7 mouse cellular contexts compared by ENCODE assay signal in the genomic region with DNA sequence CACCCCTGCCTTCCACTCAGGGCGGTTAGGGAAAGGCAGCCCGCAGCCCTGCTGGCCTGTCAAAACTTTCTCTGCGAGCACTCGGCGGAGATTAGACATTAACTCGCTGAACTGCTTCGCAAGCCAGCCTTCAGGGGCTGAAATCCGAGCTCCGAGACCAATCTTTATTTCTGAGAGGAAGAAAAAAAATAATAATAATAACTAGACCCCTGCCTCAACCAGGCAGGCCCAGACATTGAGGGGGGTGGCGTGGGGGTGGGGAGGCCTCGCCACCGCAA. TPM values are rescaled to one million over a fixed set of nuclear protein-coding genes. Genes with fewer than 3 reads are reported as not detected.
DNase-seq lines count a peak whose midpoint lies in the region; ATAC-seq and TF ChIP-seq lines count a peak whose summit lies in the region.

No protein-coding gene starts in this region.

- ATAC-seq in forebrain, embryonic 12.5 days (ENCODE audit: low FRiP score), result no peak
- peak; percentile 45 for ATAC-seq in kidney, postnatal 0 days (replicated peaks; ENCODE audit: low FRiP score, low read depth)
- ATAC-seq in megakaryocyte progenitor cell, adult 5-6 weeks (replicated peaks; ENCODE audit: poor library complexity), result 0 out of 2 replicates have a peak, but pooled peaks have one; percentile 12
- no peak for ATAC-seq in granulocyte monocyte progenitor cell, adult 5-6 weeks (replicated peaks; ENCODE audit: poor library complexity, severe bottlenecking)

- no peaks in the 10 kb centered on the region for H3K9me3 ChIP-seq in CH12.LX (replicated peaks; ENCODE audit: low read length)
- H3K9me3 ChIP-seq in forebrain, embryonic 12.5 days, result no peaks in the 10 kb centered on the region
- no peaks in the 10 kb centered on the region for H3K9me3 ChIP-seq in kidney, postnatal 0 days (replicated peaks; ENCODE audit: low read length)

- peak overlapping the region; percentile 79 for H3K9ac ChIP-seq in CH12.LX (ENCODE audit: insufficient read depth, low read depth)
- H3K9ac ChIP-seq in forebrain, embryonic 12.5 days, result peak overlapping the region; percentile 100
- H3K9ac ChIP-seq in kidney, postnatal 0 days (ENCODE audit: low read depth, low read length), result peak overlapping the region; percentile 98

- no peak for TF ChIP-seq CTCF in CH12.LX (conservative IDR thresholded peaks at IDR 0.05 in 1 of 2, IDR thresholded peaks at IDR 0.05 in 1 of 2; ENCODE audit: low read depth in 2 of 2, low read length in 2 of 2)
- TF ChIP-seq CTCF in kidney, postnatal 0 days (IDR thresholded peaks at IDR 0.05; ENCODE audit: low read depth), result no peak

- TF ChIP-seq POLR2A in CH12.LX (IDR thresholded peaks at IDR 0.05; ENCODE audit: low read depth, low read length), result no peak

- no peaks in the 10 kb centered on the region for H3K79me2 ChIP-seq in CH12.LX (replicated peaks; ENCODE audit: control insufficient read depth, extremely low read depth, insufficient read depth, poor library complexity, severe bottlenecking)

- under 1% methylated on average over 12 of the region's 12 CpGs for WGBS in forebrain, embryonic 12.5 days
- WGBS in kidney, postnatal 0 days, result under 1% methylated on average over 12 of the region's 12 CpGs

- no peak for TF ChIP-seq RAD21 in CH12.LX (IDR thresholded peaks at IDR 0.05; ENCODE audit: low read depth, low read length)

- dilution Hi-C loops in CH12.LX (cut with MboI; ENCODE audit: extremely low pct_ligation_motif_present, extremely low pct_unique_long_range_greater_than_20kb, low sequenced_read_pairs), result no loop called here

- H3K4me2 ChIP-seq in CH12.LX (ENCODE audit: insufficient read depth, low read depth, poor library complexity, severe bottlenecking), result peak overlapping the region; percentile 99
- H3K4me2 ChIP-seq in forebrain, embryonic 12.5 days, result peak overlapping the region; percentile 88
- peak overlapping the region; percentile 92 for H3K4me2 ChIP-seq in kidney, postnatal 0 days (ENCODE audit: low read length)

- peaks cover 11 to 50% of the 10 kb centered on the region in 2 experiments; a peak in 3 of 4 replicates for H3K4me1 ChIP-seq in CH12.LX (ENCODE audit: control insufficient read depth in 1 of 2, insufficient read depth in 2 of 2)
- H3K4me1 ChIP-seq in forebrain, embryonic 12.5 days, result peaks cover 55% of the 10 kb centered on the region
- peaks cover 19% of the 10 kb centered on the region for H3K4me1 ChIP-seq in kidney, postnatal 0 days (replicated peaks; ENCODE audit: insufficient read depth, low read length)

- DNase-seq in B cell, adult 2 months, result peak; percentile 15 to 19
- DNase-seq in CH12.LX (ENCODE audit: extremely low read depth), result no peak
- peak; percentile 75 for DNase-seq in kidney, postnatal 0 days (ENCODE audit: low spot score)
- DNase-seq in frontal cortex, postnatal 36 days (ENCODE audit: low spot score in 2 of 2), result no peak

- TF ChIP-seq EP300 in CH12.LX (IDR thresholded peaks at IDR 0.05; ENCODE audit: low read length), result no peak

- H3K27me3 ChIP-seq in CH12.LX (replicated peaks), result no peaks in the 10 kb centered on the region
- no peaks in the 10 kb centered on the region for H3K27me3 ChIP-seq in forebrain, embryonic 12.5 days
- H3K27me3 ChIP-seq in kidney, postnatal 0 days (ENCODE audit: insufficient read depth, low read length), result no peaks in the 10 kb centered on the region

- no peak overlapping the region for H3K27ac ChIP-seq in CH12.LX (ENCODE audit: insufficient read depth, low read depth)
- H3K27ac ChIP-seq in forebrain, embryonic 12.5 days, result peak overlapping the region; percentile 99
- H3K27ac ChIP-seq in kidney, postnatal 0 days, result peak overlapping the region; percentile 99

- in situ Hi-C loops in CH12.LX (cut with MboI; ENCODE audit: low pct_ligation_motif_present, low pct_unique_long_range_greater_than_20kb, low sequenced_read_pairs), result no loop called here

- H3K36me3 ChIP-seq in CH12.LX (replicated peaks in 1 of 2; ENCODE audit: control insufficient read depth in 1 of 2, insufficient read depth in 1 of 2, low read length in 1 of 2), result no peaks in the 10 kb centered on the region
- 0 out of 2 replicates have a peak, but pooled peaks cover 3% of the 10 kb centered on the region for H3K36me3 ChIP-seq in forebrain, embryonic 12.5 days (replicated peaks)
- no peaks in the 10 kb centered on the region for H3K36me3 ChIP-seq in kidney, postnatal 0 days (ENCODE audit: insufficient read depth, low read length)

- H3K4me3 ChIP-seq in CH12.LX (replicated peaks in 1 of 3; ENCODE audit: low read depth in 2 of 3, low read length in 2 of 3, poor library complexity in 1 of 3), result peak overlapping the region in 2 of 3 experiments; percentile 73 to 77
- peak overlapping the region; percentile 97 for H3K4me3 ChIP-seq in forebrain, embryonic 12.5 days (replicated peaks)
- peak overlapping the region; percentile 86 for H3K4me3 ChIP-seq in kidney, postnatal 0 days (replicated peaks; ENCODE audit: low read depth, low read length)

TF ChIP-seq in CH12.LX, 34 proteins besides CTCF, POLR2A, EP300 and RAD21:
- TF ChIP-seq MAFK (IDR thresholded peaks at IDR 0.05; ENCODE audit: insufficient replicate concordance, low read length), result no peak
- no peak for TF ChIP-seq E2F4 (IDR thresholded peaks at IDR 0.05; ENCODE audit: insufficient replicate concordance, low read depth, low read length)
- TF ChIP-seq CHD1 (IDR thresholded peaks at IDR 0.05; ENCODE audit: low read depth, low read length), result no peak
- no peak for TF ChIP-seq KAT2A (IDR thresholded peaks at IDR 0.05; ENCODE audit: insufficient replicate concordance, low read length)
- no peak for TF ChIP-seq MYC (IDR thresholded peaks at IDR 0.05; ENCODE audit: low read depth, low read length)
- no peak for TF ChIP-seq POLR2AphosphoS2 (IDR thresholded peaks at IDR 0.05; ENCODE audit: low read depth, low read length)
TF ChIP-seq in CH12.LX: peak in this region for 0.

RNA-seq across cellular contexts. Expression of a gene that starts 20.5 kb away (rescaled TPM):
- total RNA-seq in CH12.LX (2012; rRNA removed) (77.2 and 77.8 TPM in 2 replicates), CH12.LX (2014; rRNA removed) (56.8 and 63.3 TPM in 2 replicates)
- polyA plus RNA-seq in CH12.LX (2012; ENCODE audit: insufficient read length, low read depth), result 81.4 and 93.3 TPM in 2 replicates
- 75.6 and 77.9 TPM in 2 replicates for polyA plus RNA-seq in forebrain, embryonic 12.5 days (2016; fragmentation: Nextera tagmentation; extraction: Ambion mirVana)
- polyA plus RNA-seq in kidney, postnatal 0 days (2015; fragmentation: Nextera tagmentation; extraction: Ambion mirVana), result 33.8 and 36.9 TPM in 2 replicates
- total RNA-seq in megakaryocyte progenitor cell, adult 5-6 weeks (2015), result 103 and 130 TPM in 2 replicates
- total RNA-seq in megakaryocyte progenitor cell, adult 5-6 weeks (2017), result 123 and 159 TPM in 2 replicates
- 127 and 129 TPM in 2 replicates for total RNA-seq in granulocyte monocyte progenitor cell, adult 5-6 weeks (2014; fragmentation: Nextera tagmentation)
- 162 and 174 TPM in 2 replicates for total RNA-seq in granulocyte monocyte progenitor cell, adult 5-6 weeks (2017)

RNA-seq across cellular contexts. Expression of a gene that starts 54.4 kb away (rescaled TPM):
- total RNA-seq in CH12.LX (2012; rRNA removed) (213 and 227 TPM in 2 replicates), CH12.LX (2014; rRNA removed) (174 and 179 TPM in 2 replicates)
- 121 and 145 TPM in 2 replicates for polyA plus RNA-seq in CH12.LX (2012; ENCODE audit: insufficient read length, low read depth)
- 315 and 318 TPM in 2 replicates for polyA plus RNA-seq in forebrain, embryonic 12.5 days (2016; fragmentation: Nextera tagmentation; extraction: Ambion mirVana)
- 456 and 482 TPM in 2 replicates for polyA plus RNA-seq in kidney, postnatal 0 days (2015; fragmentation: Nextera tagmentation; extraction: Ambion mirVana)
- 150 and 160 TPM in 2 replicates for total RNA-seq in megakaryocyte progenitor cell, adult 5-6 weeks (2015)
- 142 and 157 TPM in 2 replicates for total RNA-seq in megakaryocyte progenitor cell, adult 5-6 weeks (2017)
- total RNA-seq in granulocyte monocyte progenitor cell, adult 5-6 weeks (2014; fragmentation: Nextera tagmentation), result 173 and 190 TPM in 2 replicates
- total RNA-seq in granulocyte monocyte progenitor cell, adult 5-6 weeks (2017), result 168 and 215 TPM in 2 replicates

Comparison
In these comparisons a context has a peak if more than half of its experiments do, and no peak if none do; other contexts are left out.
1. DNase-seq: peak in B cell, adult 2 months (2 of 2) and kidney, postnatal 0 days (single experiment); none in CH12.LX (single experiment) and frontal cortex, postnatal 36 days (0 of 2).
2. ATAC-seq: peak in kidney, postnatal 0 days (single experiment) and megakaryocyte progenitor cell, adult 5-6 weeks (single experiment); none in forebrain, embryonic 12.5 days (single experiment) and granulocyte monocyte progenitor cell, adult 5-6 weeks (single experiment).
3. Peak in every context shown above with its lines, with median percentiles within 50 percentile points of each other: H3K4me2 ChIP-seq, H3K4me3 ChIP-seq and H3K9ac ChIP-seq.